Mouse (Mus musculus) lung, postnatal 0 days (tissue): ENCODE measurements around the gene Hand1. TPM values are rescaled to one million over a fixed set of nuclear protein-coding genes. Genes with fewer than 3 reads are reported as not detected.

ENCODE experiments used
- ATAC-seq: fragments of 200-750 bp; cut with Nextera tagmentation; 2 replicates; pipeline ENCODE4 v1.8.0; 2017; ENCODE audit warnings: moderate library complexity
- DNase-seq: peaks from one replicate; pipeline ENCODE4 v3.0.0-alpha.2; 2016; ENCODE audit warnings: low spot score
- H3K27ac ChIP-seq: fragments of 300-500 bp; sonication (generic); 2 replicates; pipeline ENCODE4 v1.5.1; 2014; ENCODE audit warnings: antibody characterized with exemption, mild to moderate bottlenecking, low read length, mixed read lengths
- H3K27me3 ChIP-seq: fragments of 300-500 bp; sonication (generic); replicated peaks from 2 replicates; pipeline ENCODE4 v1.6.1; 2014; ENCODE audit warnings: low read length, mixed read lengths; ENCODE audit not compliant: insufficient read depth
- H3K36me3 ChIP-seq: fragments of 300-500 bp; sonication (generic); 2 replicates; pipeline ENCODE4 v1.6.1; 2014; ENCODE audit warnings: low read length, mixed read lengths; ENCODE audit not compliant: insufficient read depth
- H3K4me1 ChIP-seq: fragments of 300-500 bp; sonication (generic); 2 replicates; pipeline ENCODE4 v1.6.1; 2014; ENCODE audit warnings: antibody characterized with exemption, low read depth, low read length, mixed read lengths; ENCODE audit not compliant: insufficient read depth
- H3K4me2 ChIP-seq: fragments of 300-500 bp; sonication (generic); replicated peaks from 2 replicates; pipeline ENCODE4 v1.6.1; 2014; ENCODE audit warnings: low read depth, mild to moderate bottlenecking, low read length, moderate library complexity, mixed read lengths
- H3K4me3 ChIP-seq: fragments of 300-500 bp; sonication (generic); 2 replicates; pipeline ENCODE4 v1.5.1; 2014; ENCODE audit warnings: low read depth, low read length
- H3K9ac ChIP-seq: fragments of 300-500 bp; sonication (generic); replicated peaks from 2 replicates; pipeline ENCODE4 v1.6.1; 2014; ENCODE audit warnings: low read depth, mild to moderate bottlenecking
- H3K9me3 ChIP-seq: fragments of 300-500 bp; sonication (generic); 2 replicates; pipeline ENCODE4 v1.6.1; 2016; ENCODE audit warnings: low read length, mixed read lengths
- CTCF ChIP-seq: IDR thresholded peaks from 2 replicates; pipeline ENCODE4 v1.5.1; 2016; ENCODE audit warnings: antibody characterized with exemption, mild to moderate bottlenecking
- EP300 ChIP-seq: IDR thresholded peaks from 2 replicates; pipeline ENCODE4 v1.6.1; 2016; ENCODE audit warnings: antibody characterized with exemption, mild to moderate bottlenecking, control low read depth
- WGBS: fragments of 180-500 bp; shearing (Covaris S2); extraction: QIAGEN DNeasy Blood & Tissue Kit; methylation state at CpG from one replicate; pipeline ENCODE4 v1.1.7; 2014; 5-methylcytosine and 5-hydroxymethylcytosine counted together
- polyA plus RNA-seq: library from polyadenylated mRNA; unstranded; fragments of >200 nt; fragmentation: Nextera tagmentation; extraction: Ambion mirVana; gene quantifications from 2 replicates; pipeline ENCODE4 v1.2.1, GENCODE M21; 2015

Gene Hand1
- polyA plus RNA-seq, 1 experiment from 2014 or later, result not detected

GRCm38 (mm10) chr11:57786616-57787418, 45.8 kb downstream of the Hand1 start:
- no peaks in the 10 kb centered on the region for H3K4me1 ChIP-seq
- TF ChIP-seq CTCF (0 out of 2 replicates have a peak, but pooled peaks have one; percentile 4), EP300 (no peak)
- no peak overlapping the region for H3K4me3 ChIP-seq
- H3K9ac ChIP-seq, result no peak overlapping the region
- WGBS, result 56% methylated on average over 17 of the region's 18 CpGs
- ATAC-seq (no peak), DNase-seq (no peak)
- no peaks in the 10 kb centered on the region for H3K27me3 ChIP-seq
- no peaks in the 10 kb centered on the region for H3K36me3 ChIP-seq
- no peaks in the 10 kb centered on the region for H3K9me3 ChIP-seq
- H3K27ac ChIP-seq, result no peak overlapping the region
- H3K4me2 ChIP-seq, result no peak overlapping the region

- H3K27ac ChIP-seq, result no peak overlapping the region
- DNase-seq (no peak), ATAC-seq (no peak)
- H3K36me3 ChIP-seq, result no peaks in the 10 kb centered on the region
- H3K27me3 ChIP-seq, result no peaks in the 10 kb centered on the region
- TF ChIP-seq EP300, result no peak
- no peak for TF ChIP-seq CTCF
- WGBS, result 83% methylated on average over 14 of the region's 14 CpGs
- no peak overlapping the region for H3K4me2 ChIP-seq
- no peak overlapping the region for H3K4me3 ChIP-seq
- H3K9me3 ChIP-seq, result no peaks in the 10 kb centered on the region
- no peaks in the 10 kb centered on the region for H3K4me1 ChIP-seq
- H3K9ac ChIP-seq, result no peak overlapping the region
Observed at GRCm38 (mm10) chr11:57779824-57780223, 52.8 kb downstream of the Hand1 start.

Other genes with a start within 250 kb of the Hand1 start
- gene Galnt10, start 187.4 kb downstream of the Hand1 start, polyA plus RNA-seq, result 6.1 and 6.4 TPM in 2 replicates
- gene Sap30l, start 31.2 kb downstream of the Hand1 start, polyA plus RNA-seq, result 16.7 and 16.8 TPM in 2 replicates
- 10.3 and 11.6 TPM in 2 replicates for gene Larp1, start 176.2 kb upstream of the Hand1 start, polyA plus RNA-seq